Mouse (Mus musculus) stomach, postnatal 0 days (tissue): ENCODE results near the gene 1700003F12Rik. TPM values are rescaled to one million over a fixed set of nuclear protein-coding genes. Genes with fewer than 3 reads are reported as not detected.

Experiments used
- ATAC-seq: fragments of 200-750 bp; cut with Nextera tagmentation; 2 replicates; pipeline ENCODE4 v1.8.0; 2017; ENCODE audit not compliant: low FRiP score, low TSS enrichment
- DNase-seq: peaks from one replicate; pipeline ENCODE4 v3.0.0-alpha.2; 2016; ENCODE audit warnings: low spot score
- H3K27ac ChIP-seq: fragments of 300-500 bp; sonication (generic); replicated peaks from 2 replicates; pipeline ENCODE4 v1.5.1; 2014; ENCODE audit warnings: mild to moderate bottlenecking, control low read depth
- H3K27me3 ChIP-seq: fragments of 300-500 bp; sonication (generic); 2 replicates; pipeline ENCODE4 v1.6.1; 2014; ENCODE audit warnings: low read length; ENCODE audit not compliant: control insufficient read depth, insufficient read depth
- H3K36me3 ChIP-seq: fragments of 300-500 bp; sonication (generic); 2 replicates; pipeline ENCODE4 v1.6.1; 2014; ENCODE audit warnings: low read length, mixed read lengths; ENCODE audit not compliant: control insufficient read depth, insufficient read depth
- H3K4me1 ChIP-seq: fragments of 300-500 bp; sonication (generic); replicated peaks from 2 replicates; pipeline ENCODE4 v1.6.1; 2014; ENCODE audit warnings: antibody characterized with exemption; ENCODE audit not compliant: control insufficient read depth, insufficient read depth
- H3K4me2 ChIP-seq: fragments of 300-500 bp; sonication (generic); replicated peaks from 2 replicates; pipeline ENCODE4 v1.6.1; 2014; ENCODE audit warnings: low read depth, mild to moderate bottlenecking, control low read depth, moderate library complexity
- H3K4me3 ChIP-seq: fragments of 300-500 bp; sonication (generic); 2 replicates; pipeline ENCODE4 v1.5.1; 2014; ENCODE audit warnings: low read depth, low read length, control low read depth
- H3K9ac ChIP-seq: fragments of 300-500 bp; sonication (generic); 2 replicates; pipeline ENCODE4 v1.6.1; 2014; ENCODE audit warnings: mild to moderate bottlenecking, low read length, control low read depth, mixed read lengths
- H3K9me3 ChIP-seq: fragments of 300-500 bp; sonication (generic); 2 replicates; pipeline ENCODE4 v1.6.1; 2016; ENCODE audit warnings: low read length; ENCODE audit not compliant: control insufficient read depth
- CTCF ChIP-seq: IDR thresholded peaks from 2 replicates; pipeline ENCODE4 v1.5.1; 2016; ENCODE audit warnings: antibody characterized with exemption, low read depth, mild to moderate bottlenecking, moderate library complexity
- EP300 ChIP-seq: optimal IDR thresholded peaks from 2 replicates; pipeline ENCODE3; 2016; ENCODE audit warnings: antibody characterized with exemption
- WGBS: fragments of 180-500 bp; shearing (Covaris S2); extraction: QIAGEN DNeasy Blood & Tissue Kit; methylation state at CpG from one replicate; pipeline ENCODE4 v1.1.7; 2014; 5-methylcytosine and 5-hydroxymethylcytosine counted together
- polyA plus RNA-seq: library from polyadenylated mRNA; unstranded; fragments of >200 nt; fragmentation: Nextera tagmentation; extraction: Ambion mirVana; gene quantifications from 2 replicates; pipeline ENCODE4 v1.2.1, GENCODE M21; 2015

1700003F12Rik gene
- polyA plus RNA-seq, 1 experiment from 2014 or later = 0.89 TPM

DNA sequence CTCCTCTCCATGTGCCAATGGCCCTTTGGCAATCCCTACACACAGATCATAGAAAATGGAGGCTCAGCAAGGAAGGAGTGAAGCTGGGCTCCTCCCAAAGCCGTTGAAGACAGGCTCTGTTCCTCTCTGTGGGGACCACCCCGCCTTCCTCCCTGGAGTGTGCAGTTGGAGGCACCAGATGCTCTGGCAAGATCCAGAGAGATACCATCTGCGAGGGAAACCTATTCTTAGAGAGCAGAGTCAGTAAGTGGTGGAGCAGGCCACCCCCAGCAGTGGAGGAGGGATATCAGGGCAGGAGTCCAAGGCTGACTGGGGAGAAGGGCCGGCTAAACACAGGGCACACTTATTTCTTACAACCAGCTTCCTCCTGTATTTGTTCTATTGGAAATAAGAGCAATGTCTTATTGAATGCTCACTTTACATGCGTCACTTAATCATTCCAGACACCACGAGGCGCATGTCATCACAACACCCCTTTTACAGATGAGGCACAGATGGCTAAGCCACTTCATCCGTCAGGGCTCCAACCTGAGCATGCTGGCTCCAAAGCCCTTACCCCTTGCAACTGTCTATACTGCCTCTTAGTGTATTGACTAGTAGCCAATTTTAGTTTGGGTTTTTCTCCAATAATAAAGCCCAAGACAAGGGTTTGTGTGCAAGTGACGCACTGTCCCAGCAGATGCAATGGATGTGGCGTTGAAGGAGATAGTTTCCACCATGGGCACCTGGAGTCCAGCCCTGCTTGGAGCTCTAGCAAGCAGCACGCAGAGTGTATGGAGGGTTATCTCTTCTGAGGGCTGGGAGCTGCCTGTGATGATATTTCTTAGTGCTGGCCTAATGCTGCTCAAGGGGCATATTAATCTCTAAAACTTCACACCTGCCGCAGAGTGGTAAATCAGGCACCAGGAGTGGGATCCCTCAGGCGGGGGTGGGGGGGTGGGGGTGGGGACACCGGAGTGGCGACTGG is 37.3 kb downstream of the 1700003F12Rik start:
- Histone ChIP-seq H3K4me3 (no peak overlapping the region), H3K27me3 (no peaks in the 10 kb centered on the region), H3K36me3 (peaks cover 2% of the 10 kb centered on the region; the same call in 1 of the 2 replicates), H3K4me2 (no peak overlapping the region), H3K27ac (no peak overlapping the region), H3K4me1 (no peaks in the 10 kb centered on the region), H3K9me3 (no peaks in the 10 kb centered on the region), H3K9ac (no peak overlapping the region)
- TF ChIP-seq CTCF (no peak), EP300 (no peak)
- no peak for DNase-seq
- 54% methylated on average over 14 of the region's 15 CpGs for WGBS
- no peak; the same call in 1 of the 2 replicates for ATAC-seq

DNA sequence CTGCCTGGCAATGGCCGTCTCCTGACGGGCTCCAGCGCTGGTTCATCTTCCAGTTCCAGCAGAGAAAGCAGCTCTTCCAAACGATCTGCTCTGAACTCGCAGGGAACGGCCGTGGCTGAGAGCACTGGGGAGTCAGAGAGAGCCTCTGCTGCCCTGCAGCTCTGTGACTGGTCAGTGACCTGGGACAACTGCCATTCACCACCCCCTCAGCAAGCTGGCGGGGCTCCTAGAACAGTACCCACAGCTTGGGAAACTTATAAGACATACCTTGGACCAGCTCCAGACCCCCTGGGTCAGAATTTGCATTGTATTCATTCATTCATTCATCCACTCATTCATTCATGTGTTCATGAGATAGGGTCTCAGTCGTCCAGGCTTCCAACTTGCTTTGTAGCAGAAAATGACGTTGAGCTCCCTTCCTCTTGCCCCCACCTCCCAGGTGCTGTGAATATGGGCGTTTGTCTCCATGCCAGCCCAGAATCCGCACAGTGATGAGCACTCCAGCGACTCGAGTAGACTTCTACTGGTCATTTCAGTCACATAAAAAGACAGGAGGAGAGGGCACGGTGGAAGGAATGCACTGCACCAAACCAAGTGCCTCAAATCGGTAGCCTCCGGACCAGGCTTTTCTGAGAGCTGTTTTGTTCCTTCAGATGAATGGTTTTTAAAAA is 38.2 kb downstream of the 1700003F12Rik start:
- H3K4me1 ChIP-seq = no peaks in the 10 kb centered on the region

DNA sequence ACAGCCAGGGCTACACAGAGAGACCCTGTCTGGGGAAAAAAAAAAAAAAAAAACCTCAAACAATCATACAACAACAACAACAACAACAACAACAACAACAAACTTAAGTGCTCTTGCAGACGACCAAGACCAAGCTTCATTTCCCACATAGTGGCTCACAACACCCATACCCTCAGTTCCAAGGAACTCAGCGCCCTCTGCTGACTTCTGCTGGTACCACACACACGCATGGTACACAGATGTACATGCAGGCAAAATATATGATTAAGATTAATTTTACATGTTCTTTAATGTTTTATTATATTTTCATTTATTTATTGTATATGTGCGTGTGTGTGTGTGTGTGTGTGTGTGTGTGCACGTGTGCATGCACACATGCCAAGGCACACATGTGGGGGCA is 39.5 kb downstream of the 1700003F12Rik start:
- peak; percentile 69 for TF ChIP-seq CTCF
- TF ChIP-seq EP300 = no peak
- Histone ChIP-seq H3K4me2 (no peak overlapping the region), H3K4me1 (no peaks in the 10 kb centered on the region), H3K27ac (no peak overlapping the region), H3K4me3 (no peak overlapping the region), H3K9ac (no peak overlapping the region), H3K9me3 (no peaks in the 10 kb centered on the region), H3K27me3 (no peaks in the 10 kb centered on the region), H3K36me3 (peaks cover 2% of the 10 kb centered on the region; the same call in 1 of the 2 replicates)
- peak; percentile 45 for DNase-seq
- 78% methylated on average over 5 of the region's 5 CpGs for WGBS
- ATAC-seq = no peak

More for the DNA sequence above, 38.2 kb downstream of the 1700003F12Rik start:
- H3K4me3 ChIP-seq = no peak overlapping the region
- DNase-seq = no peak
- H3K9me3 ChIP-seq = no peaks in the 10 kb centered on the region
- H3K4me2 ChIP-seq = no peak overlapping the region
- H3K36me3 ChIP-seq = peaks cover 2% of the 10 kb centered on the region; the same call in 1 of the 2 replicates
- no peak for ATAC-seq
- no peak overlapping the region for H3K27ac ChIP-seq
- 70% methylated on average over 17 of the region's 17 CpGs for WGBS
- no peak for TF ChIP-seq EP300
- no peak for TF ChIP-seq CTCF
- no peaks in the 10 kb centered on the region for H3K27me3 ChIP-seq
- no peak overlapping the region for H3K9ac ChIP-seq

DNA sequence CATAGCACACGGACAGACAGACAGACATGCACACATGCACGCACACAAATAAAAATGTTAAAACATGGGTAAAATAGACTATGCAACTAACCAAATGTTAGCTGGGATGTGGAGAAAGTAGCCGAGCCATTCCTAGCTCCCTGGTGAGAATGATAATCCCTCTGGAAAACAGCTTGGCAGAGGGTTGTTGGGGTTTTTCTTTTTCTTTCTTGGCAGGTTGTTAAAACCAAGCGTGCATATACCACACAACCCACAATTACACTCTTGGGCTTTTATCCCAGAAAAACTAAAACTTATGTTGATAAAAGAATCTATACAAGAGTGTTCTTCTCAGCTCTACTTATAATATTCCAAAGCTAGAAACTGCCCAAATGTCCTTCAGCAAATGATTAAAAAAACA is 42.2 kb downstream of the 1700003F12Rik start:
- ATAC-seq (no peak), DNase-seq (no peak)
- no peaks in the 10 kb centered on the region for H3K4me1 ChIP-seq
- H3K4me3 ChIP-seq = no peak overlapping the region
- no peaks in the 10 kb centered on the region for H3K27me3 ChIP-seq
- TF ChIP-seq EP300 (no peak), CTCF (no peak)
- H3K4me2 ChIP-seq = no peak overlapping the region
- WGBS = 89% methylated on average over 4 of the region's 4 CpGs
- H3K36me3 ChIP-seq = peaks cover 4% of the 10 kb centered on the region; the same call in 1 of the 2 replicates
- H3K9me3 ChIP-seq = no peaks in the 10 kb centered on the region
- H3K9ac ChIP-seq = no peak overlapping the region
- H3K27ac ChIP-seq = no peak overlapping the region

DNA sequence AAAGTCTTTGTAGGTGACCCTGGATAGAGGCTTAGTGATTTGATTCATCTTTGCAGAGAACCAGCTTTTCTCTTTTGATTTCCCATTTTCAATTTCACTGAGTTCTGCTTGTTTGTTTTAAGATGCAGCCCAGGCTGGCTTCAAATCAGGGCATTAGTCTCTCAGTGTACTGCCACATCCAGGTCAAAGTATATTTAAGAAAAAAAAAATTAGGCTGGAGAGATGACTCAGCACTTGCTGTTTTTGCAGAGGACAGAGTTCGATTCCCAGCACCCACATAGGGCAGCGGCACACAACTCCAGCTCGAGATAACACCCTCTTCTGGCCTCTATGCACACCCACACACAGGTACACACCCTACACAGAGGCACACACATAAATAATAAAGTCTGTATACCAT is 44.4 kb downstream of the 1700003F12Rik start:
- Histone ChIP-seq H3K36me3 (peaks cover 8% of the 10 kb centered on the region; the same call in 1 of the 2 replicates), H3K4me1 (no peaks in the 10 kb centered on the region), H3K27me3 (no peaks in the 10 kb centered on the region), H3K4me3 (no peak overlapping the region), H3K4me2 (no peak overlapping the region), H3K9ac (no peak overlapping the region), H3K27ac (no peak overlapping the region), H3K9me3 (no peaks in the 10 kb centered on the region)
- DNase-seq (no peak), ATAC-seq (no peak)
- TF ChIP-seq CTCF = no peak
- TF ChIP-seq EP300 = no peak
- 82% methylated on average over 3 of the region's 3 CpGs for WGBS

GRCm38 (mm10) chr2:154593025-154593424 is 46.1 kb downstream of the 1700003F12Rik start:
- no peaks in the 10 kb centered on the region for H3K27me3 ChIP-seq
- H3K9ac ChIP-seq = no peak overlapping the region
- DNase-seq (peak; percentile 32), ATAC-seq (no peak)
- H3K9me3 ChIP-seq = no peaks in the 10 kb centered on the region
- WGBS = 71% methylated on average over 3 of the region's 3 CpGs
- no peaks in the 10 kb centered on the region for H3K4me1 ChIP-seq
- H3K4me3 ChIP-seq = no peak overlapping the region
- H3K36me3 ChIP-seq = peaks cover 5% of the 10 kb centered on the region; the same call in 1 of the 2 replicates
- no peak overlapping the region for H3K27ac ChIP-seq
- peak; percentile 78 for TF ChIP-seq CTCF
- TF ChIP-seq EP300 = no peak
- no peak overlapping the region for H3K4me2 ChIP-seq
